Mouse (Mus musculus): ENCODE measurements around the gene 2210011C24Rik. TPM values are rescaled to one million over a fixed set of nuclear protein-coding genes. Genes with fewer than 3 reads are reported as not detected.
A peak's percentile ranks its signal among the peaks of the same experiment; 100 is the strongest.

Gene 2210011C24Rik
- not detected in 2 replicates for polyA plus RNA-seq (2011; ENCODE audit: insufficient read length, low read depth, missing spikeins)

DNA sequence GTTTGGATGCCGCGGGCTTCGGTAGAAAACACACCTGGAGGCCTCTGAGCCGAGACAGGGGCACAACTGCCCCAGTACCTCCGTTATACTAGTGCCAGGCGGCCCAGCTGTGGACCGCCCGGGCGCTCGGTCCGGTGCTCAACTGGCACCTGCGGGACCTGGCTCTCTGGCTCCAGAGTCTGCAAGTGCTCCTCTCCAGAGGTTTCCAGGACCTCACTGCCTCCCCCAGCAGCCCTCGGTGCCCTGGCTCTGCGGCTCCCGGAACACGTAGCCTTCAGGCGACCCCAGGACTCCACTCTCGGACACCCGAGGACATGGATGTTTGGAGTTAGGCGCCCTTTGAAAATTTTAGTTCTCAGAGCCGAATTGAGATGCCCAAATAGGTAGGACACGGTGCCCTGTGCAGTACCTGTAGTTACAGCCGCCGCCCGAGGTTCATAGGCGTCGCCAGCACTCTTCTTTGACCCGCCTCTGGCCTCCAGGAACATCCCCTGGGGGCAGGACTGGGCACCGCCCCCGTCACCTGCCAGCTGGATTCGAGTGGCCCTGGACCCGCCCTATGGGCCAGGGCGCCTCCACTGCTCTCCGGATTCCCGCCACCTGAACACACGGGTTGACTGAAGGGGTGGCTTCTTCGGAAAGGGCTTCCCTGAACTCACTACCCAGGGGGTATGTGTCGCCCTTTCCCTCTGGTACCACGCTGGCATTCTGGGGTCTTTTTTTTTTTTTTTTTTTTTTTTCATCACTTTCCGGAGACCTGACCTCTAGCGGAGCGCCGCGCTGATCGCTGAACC is at the start of gene 2210011C24Rik:
Gene 2210011C24Rik, minus strand, starts transcription at position 467 of the 794 bp plus-strand sequence.
- no peak within 1 kb of the TSS for H3K27ac ChIP-seq (ENCODE audit: insufficient read depth, low read length)
- no peaks in the 10 kb centered on the region for H3K4me1 ChIP-seq (ENCODE audit: control insufficient read depth, insufficient read depth, low read length)
- peak within 1 kb of the TSS; percentile 41 for H3K4me3 ChIP-seq (ENCODE audit: insufficient read depth, low read length)
- no peak for TF ChIP-seq POLR2A (IDR thresholded peaks at IDR 0.05; ENCODE audit: low read depth, low read length)

DNA sequence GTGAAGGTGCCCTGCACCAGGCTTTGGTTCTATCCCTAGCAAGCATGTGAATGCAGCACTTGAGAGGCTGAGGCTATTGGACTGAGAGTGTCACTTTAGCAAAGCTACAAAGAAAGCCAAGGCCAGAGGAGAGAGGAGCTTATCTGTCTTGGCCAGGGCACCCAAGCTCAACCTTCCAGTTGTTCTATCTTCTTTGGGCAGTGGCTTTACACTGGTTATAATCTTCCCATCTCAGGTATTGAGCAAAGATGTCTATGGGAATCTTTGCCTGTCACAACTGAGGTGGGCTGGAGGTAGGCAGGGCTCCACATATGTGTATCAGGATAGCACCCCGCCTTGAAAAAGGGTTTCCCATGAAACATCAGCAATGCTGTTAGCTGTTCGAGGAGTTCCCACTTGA is 48.3 kb upstream of the 2210011C24Rik start:
- TF ChIP-seq CTCF (IDR thresholded peaks at IDR 0.05; ENCODE audit: borderline replicate concordance, insufficient read depth, low read length) (no peak), POLR2A (IDR thresholded peaks at IDR 0.05; ENCODE audit: low read depth, low read length) (no peak)
- H3K4me1 ChIP-seq (ENCODE audit: control insufficient read depth, insufficient read depth, low read length), result 0 out of 2 replicates have a peak, but pooled peaks cover 9% of the 10 kb centered on the region

DNA sequence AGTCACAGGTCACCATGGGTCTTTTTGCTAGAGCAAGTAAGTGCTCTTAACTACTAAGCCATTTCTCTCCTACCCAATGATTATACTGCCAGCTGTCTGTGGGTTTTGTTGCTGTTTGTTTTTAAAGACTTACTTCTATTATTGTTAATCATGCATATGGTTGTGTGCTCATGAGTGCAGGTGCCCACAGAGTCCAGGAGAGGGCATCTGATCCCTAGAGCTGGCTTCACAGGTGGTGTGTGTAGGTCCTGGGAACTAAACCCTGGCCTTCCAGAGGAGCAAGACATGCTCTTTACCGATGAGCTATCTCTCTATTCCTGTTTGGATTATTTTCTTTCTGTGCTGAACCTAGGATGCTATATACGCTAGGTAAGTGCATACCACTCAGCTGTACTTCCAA is 47.3 kb upstream of the 2210011C24Rik start:
- H3K27ac ChIP-seq (ENCODE audit: insufficient read depth, low read length), result no peak overlapping the region
- H3K4me3 ChIP-seq (ENCODE audit: insufficient read depth, low read length), result no peak overlapping the region
- H3K4me1 ChIP-seq (ENCODE audit: control insufficient read depth, insufficient read depth, low read length), result 0 out of 2 replicates have a peak, but pooled peaks cover 7% of the 10 kb centered on the region
- TF ChIP-seq CTCF (IDR thresholded peaks at IDR 0.05; ENCODE audit: borderline replicate concordance, insufficient read depth, low read length), result no peak
- no peak for TF ChIP-seq POLR2A (IDR thresholded peaks at IDR 0.05; ENCODE audit: low read depth, low read length)

More for the DNA sequence above, 48.3 kb upstream of the 2210011C24Rik start:
- Histone ChIP-seq H3K27ac (ENCODE audit: insufficient read depth, low read length) (no peak overlapping the region), H3K4me3 (ENCODE audit: insufficient read depth, low read length) (no peak overlapping the region)

DNA sequence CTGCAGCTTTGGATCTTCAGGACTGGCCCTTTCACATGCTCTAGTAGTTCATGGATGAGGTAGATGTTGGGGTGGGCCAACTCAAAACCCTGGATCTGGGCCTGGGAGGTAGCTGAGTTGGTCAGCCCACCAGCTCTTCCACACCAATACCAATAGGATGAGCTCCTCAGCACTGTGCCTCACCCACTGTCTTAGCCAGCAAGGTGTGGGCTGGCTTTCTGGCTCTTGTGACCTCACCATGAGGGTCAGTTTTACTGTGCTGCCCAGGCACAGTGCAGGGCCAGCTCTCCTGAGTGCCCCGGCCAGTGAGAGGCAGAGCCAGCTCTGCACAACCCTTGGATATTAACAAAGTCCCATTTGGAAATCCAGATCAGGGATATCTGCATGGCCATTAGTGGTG is 45.9 kb upstream of the 2210011C24Rik start:
- TF ChIP-seq POLR2A (IDR thresholded peaks at IDR 0.05; ENCODE audit: low read depth, low read length), result no peak
- no peak for TF ChIP-seq CTCF (IDR thresholded peaks at IDR 0.05; ENCODE audit: borderline replicate concordance, insufficient read depth, low read length)
- H3K4me1 ChIP-seq (ENCODE audit: control insufficient read depth, insufficient read depth, low read length), result no peaks in the 10 kb centered on the region
- H3K4me3 ChIP-seq (ENCODE audit: insufficient read depth, low read length), result no peak overlapping the region
- no peak overlapping the region for H3K27ac ChIP-seq (ENCODE audit: insufficient read depth, low read length)

DNA sequence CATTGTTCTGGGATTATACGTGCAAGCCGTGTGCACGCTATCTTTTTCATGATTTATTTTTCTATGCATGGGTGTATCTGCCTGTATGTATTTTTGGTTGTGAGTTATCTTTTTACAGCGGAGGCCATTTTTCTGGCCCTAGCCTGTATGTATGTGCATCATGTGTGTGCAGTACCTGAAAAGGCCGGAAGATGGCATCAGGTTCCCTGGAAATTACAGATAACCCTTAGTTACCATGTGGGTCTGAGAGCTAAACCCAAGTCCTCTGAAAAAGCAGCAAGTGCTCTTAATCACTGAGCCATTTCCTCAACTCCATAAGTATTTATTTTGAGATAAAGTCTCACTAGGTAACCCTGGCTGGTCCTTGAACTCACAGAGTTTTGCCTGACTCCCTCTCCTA is 41.3 kb upstream of the 2210011C24Rik start:
- Histone ChIP-seq H3K27ac (ENCODE audit: insufficient read depth, low read length) (no peak overlapping the region), H3K4me3 (ENCODE audit: insufficient read depth, low read length) (no peak overlapping the region), H3K4me1 (ENCODE audit: control insufficient read depth, insufficient read depth, low read length) (no peaks in the 10 kb centered on the region)
- TF ChIP-seq POLR2A (IDR thresholded peaks at IDR 0.05; ENCODE audit: low read depth, low read length) (no peak), CTCF (IDR thresholded peaks at IDR 0.05; ENCODE audit: borderline replicate concordance, insufficient read depth, low read length) (no peak)

DNA sequence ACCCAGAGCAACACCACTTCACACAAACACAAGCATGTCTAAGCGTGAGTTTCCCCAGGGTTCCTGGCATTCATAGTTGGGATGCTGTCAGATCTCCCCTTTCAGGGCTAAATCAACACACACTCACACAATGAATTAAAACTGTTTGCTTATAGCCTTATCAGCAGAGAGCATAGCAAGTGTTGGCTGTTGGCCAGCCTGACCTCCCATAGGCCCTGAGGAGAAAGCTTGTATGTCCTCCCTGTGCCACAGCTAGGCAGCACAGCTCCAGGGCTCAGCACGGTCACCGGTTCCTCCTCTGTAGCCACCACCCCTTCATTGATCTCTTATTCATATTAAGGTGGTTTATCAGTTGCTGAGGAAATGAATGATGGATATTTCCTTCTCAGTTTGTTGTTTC is 40.8 kb upstream of the 2210011C24Rik start:
- Histone ChIP-seq H3K4me1 (ENCODE audit: control insufficient read depth, insufficient read depth, low read length) (no peaks in the 10 kb centered on the region), H3K4me3 (ENCODE audit: insufficient read depth, low read length) (no peak overlapping the region), H3K27ac (ENCODE audit: insufficient read depth, low read length) (no peak overlapping the region)
- TF ChIP-seq CTCF (IDR thresholded peaks at IDR 0.05; ENCODE audit: borderline replicate concordance, insufficient read depth, low read length) (no peak), POLR2A (IDR thresholded peaks at IDR 0.05; ENCODE audit: low read depth, low read length) (no peak)

DNA sequence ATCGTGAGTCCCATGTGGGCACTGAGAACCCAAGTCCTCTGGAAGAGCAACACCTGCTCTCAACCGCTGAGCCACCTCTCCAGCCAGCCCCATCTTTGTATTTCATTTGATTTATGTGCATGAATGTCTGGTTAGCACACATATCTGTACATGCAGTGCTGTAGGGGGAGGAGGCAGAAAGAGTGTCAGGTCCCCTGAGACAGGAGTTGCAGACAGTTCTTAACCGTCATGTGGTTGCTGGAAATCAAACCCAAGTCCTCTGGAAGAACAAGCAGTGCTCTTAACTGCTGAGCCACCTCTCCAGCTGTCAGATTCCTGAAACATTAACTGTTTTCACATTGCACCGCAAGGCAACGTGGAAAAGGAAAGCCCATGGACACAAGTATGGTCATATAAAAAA is 36.2 kb upstream of the 2210011C24Rik start:
- H3K4me1 ChIP-seq (ENCODE audit: control insufficient read depth, insufficient read depth, low read length), result no peaks in the 10 kb centered on the region
- TF ChIP-seq POLR2A (IDR thresholded peaks at IDR 0.05; ENCODE audit: low read depth, low read length) (no peak), CTCF (IDR thresholded peaks at IDR 0.05; ENCODE audit: borderline replicate concordance, insufficient read depth, low read length) (no peak)

DNA sequence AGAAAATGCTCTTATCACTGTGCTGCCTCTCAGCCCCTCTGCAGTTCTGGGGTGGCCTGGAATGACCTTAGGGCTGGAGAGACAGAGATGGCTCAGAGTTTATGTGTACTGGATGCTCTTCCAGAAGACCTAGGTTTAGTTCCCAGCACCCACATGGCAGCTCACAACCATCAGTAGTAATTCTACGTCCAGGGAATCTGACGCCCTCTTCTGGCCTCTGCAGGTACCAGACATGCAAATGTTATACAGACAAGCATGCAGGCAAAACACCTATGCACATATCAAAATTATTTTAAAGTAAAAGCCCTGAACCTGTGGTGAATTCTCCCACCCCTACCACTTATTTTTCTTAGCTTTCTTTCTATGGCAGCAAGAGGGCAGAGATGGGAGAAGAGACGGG is 34.5 kb upstream of the 2210011C24Rik start:
- no peak overlapping the region for H3K4me3 ChIP-seq (ENCODE audit: insufficient read depth, low read length)
- no peak overlapping the region for H3K27ac ChIP-seq (ENCODE audit: insufficient read depth, low read length)
- TF ChIP-seq CTCF (IDR thresholded peaks at IDR 0.05; ENCODE audit: borderline replicate concordance, insufficient read depth, low read length), result no peak
- no peak for TF ChIP-seq POLR2A (IDR thresholded peaks at IDR 0.05; ENCODE audit: low read depth, low read length)
- H3K4me1 ChIP-seq (ENCODE audit: control insufficient read depth, insufficient read depth, low read length), result no peaks in the 10 kb centered on the region

More for the DNA sequence above, 36.2 kb upstream of the 2210011C24Rik start:
- Histone ChIP-seq H3K27ac (ENCODE audit: insufficient read depth, low read length) (no peak overlapping the region), H3K4me3 (ENCODE audit: insufficient read depth, low read length) (no peak overlapping the region)

DNA sequence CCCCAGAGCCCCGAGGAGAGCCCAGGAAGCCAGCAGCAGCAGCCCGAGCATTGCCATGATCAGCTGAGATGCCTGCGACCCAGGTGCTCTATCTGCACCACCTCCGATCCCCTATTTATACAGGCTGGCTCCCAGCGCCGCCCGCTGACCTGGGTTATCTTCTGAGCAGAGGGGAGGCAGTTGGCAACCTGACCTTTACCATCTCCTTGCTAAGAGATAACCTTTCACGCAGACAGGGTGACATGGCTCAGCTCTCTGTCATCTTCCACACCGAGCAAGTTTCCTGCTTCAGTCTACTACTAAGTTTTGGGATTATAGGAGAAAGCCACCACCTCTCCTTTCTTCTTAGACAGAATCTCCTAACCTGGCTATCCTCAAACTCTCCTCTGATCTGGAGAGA is 32.9 kb upstream of the 2210011C24Rik start, which contains the start of gene Rln3:
Gene Rln3, minus strand, starts transcription at position 101 of the 400 bp plus-strand sequence.
- no peak within 1 kb of the TSS for H3K4me3 ChIP-seq (ENCODE audit: insufficient read depth, low read length)

DNA sequence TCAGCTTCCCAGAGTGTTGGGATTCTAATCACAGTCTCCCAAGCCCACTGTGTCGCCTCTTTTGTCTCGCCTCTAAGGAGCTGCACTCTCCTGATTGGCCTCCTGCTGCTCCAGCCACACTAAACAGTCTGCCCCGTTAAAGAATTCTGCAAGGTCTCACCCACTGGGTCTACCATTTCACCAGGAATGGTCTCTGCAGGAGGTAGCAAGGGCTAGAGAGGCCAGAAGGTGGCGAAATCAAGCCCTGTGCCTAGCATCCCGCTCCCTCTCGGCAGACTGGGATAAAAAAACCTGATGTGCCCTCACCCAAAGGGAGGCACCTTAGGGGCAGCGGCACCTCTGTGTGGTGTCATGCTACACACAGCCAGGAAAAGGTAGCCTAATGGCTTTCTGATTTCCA is 32.1 kb upstream of the 2210011C24Rik start:
- H3K27ac ChIP-seq (ENCODE audit: insufficient read depth, low read length), result no peak overlapping the region
- no peak overlapping the region for H3K4me3 ChIP-seq (ENCODE audit: insufficient read depth, low read length)
- no peak for TF ChIP-seq POLR2A (IDR thresholded peaks at IDR 0.05; ENCODE audit: low read depth, low read length)
- no peak; the same call in 1 of the 2 replicates for TF ChIP-seq CTCF (IDR thresholded peaks at IDR 0.05; ENCODE audit: borderline replicate concordance, insufficient read depth, low read length)
- H3K4me1 ChIP-seq (ENCODE audit: control insufficient read depth, insufficient read depth, low read length), result peaks cover 2% of the 10 kb centered on the region; the same call in 1 of the 2 replicates

More for the DNA sequence above, 32.9 kb upstream of the 2210011C24Rik start, which contains the start of gene Rln3:
- no peak within 1 kb of the TSS for H3K27ac ChIP-seq (ENCODE audit: insufficient read depth, low read length)
- TF ChIP-seq CTCF (IDR thresholded peaks at IDR 0.05; ENCODE audit: borderline replicate concordance, insufficient read depth, low read length), result no peak
- no peak for TF ChIP-seq POLR2A (IDR thresholded peaks at IDR 0.05; ENCODE audit: low read depth, low read length)
- H3K4me1 ChIP-seq (ENCODE audit: control insufficient read depth, insufficient read depth, low read length), result peaks cover 1% of the 10 kb centered on the region; the same call in 1 of the 2 replicates
